Mouse (Mus musculus): ENCODE results near the gene Dvl2. TPM values are rescaled to one million over a fixed set of nuclear protein-coding genes. Genes with fewer than 3 reads are reported as not detected.

The Dvl2 gene
- polyA plus RNA-seq, 1 experiment: 0.48 TPM

GRCm38 (mm10) chr11:69991711-69992110, 8.7 kb upstream of the Dvl2 start:
- Histone ChIP-seq H3K9me3 (ENCODE audit: control insufficient read depth, low read length) (no peaks in the 10 kb centered on the region), H3K27me3 (ENCODE audit: control insufficient read depth) (no peaks in the 10 kb centered on the region), H3K4me3 (replicated peaks) (peak overlapping the region; percentile 86), H3K36me3 (ENCODE audit: control insufficient read depth) (peaks cover 64% of the 10 kb centered on the region), H3K4me1 (ENCODE audit: control insufficient read depth) (peaks cover 42% of the 10 kb centered on the region)
- TF ChIP-seq GATA1 (IDR thresholded peaks at IDR 0.05; ENCODE audit: low read length): no peak
- no peak for TF ChIP-seq TAL1 (IDR thresholded peaks at IDR 0.05; ENCODE audit: low read length)

- no peaks in the 10 kb centered on the region for H3K9me3 ChIP-seq (ENCODE audit: control insufficient read depth, low read length)
- H3K36me3 ChIP-seq (ENCODE audit: control insufficient read depth): peaks cover 58% of the 10 kb centered on the region
- TF ChIP-seq TAL1 (IDR thresholded peaks at IDR 0.05; ENCODE audit: low read length) (no peak), GATA1 (IDR thresholded peaks at IDR 0.05; ENCODE audit: low read length) (no peak)
- H3K4me1 ChIP-seq (ENCODE audit: control insufficient read depth): peaks cover 48% of the 10 kb centered on the region
- no peaks in the 10 kb centered on the region for H3K27me3 ChIP-seq (ENCODE audit: control insufficient read depth)
- H3K4me3 ChIP-seq (replicated peaks): peak overlapping the region; percentile 86
Observed at GRCm38 (mm10) chr11:69992396-69992795, 8.0 kb upstream of the Dvl2 start.

- H3K4me1 ChIP-seq (ENCODE audit: control insufficient read depth): peaks cover 54% of the 10 kb centered on the region
- H3K36me3 ChIP-seq (ENCODE audit: control insufficient read depth): peaks cover 57% of the 10 kb centered on the region
- peak overlapping the region; percentile 86 for H3K4me3 ChIP-seq (replicated peaks)
- H3K27me3 ChIP-seq (ENCODE audit: control insufficient read depth): no peaks in the 10 kb centered on the region
- no peaks in the 10 kb centered on the region for H3K9me3 ChIP-seq (ENCODE audit: control insufficient read depth, low read length)
- TF ChIP-seq GATA1 (IDR thresholded peaks at IDR 0.05; ENCODE audit: low read length) (no peak), TAL1 (IDR thresholded peaks at IDR 0.05; ENCODE audit: low read length) (no peak)
Observed at GRCm38 (mm10) chr11:69992932-69993331, 7.5 kb upstream of the Dvl2 start.

- Histone ChIP-seq H3K27me3 (ENCODE audit: control insufficient read depth) (no peaks in the 10 kb centered on the region), H3K4me3 (replicated peaks) (peak overlapping the region; percentile 85), H3K9me3 (ENCODE audit: control insufficient read depth, low read length) (no peaks in the 10 kb centered on the region), H3K4me1 (ENCODE audit: control insufficient read depth) (peaks cover 69% of the 10 kb centered on the region), H3K36me3 (ENCODE audit: control insufficient read depth) (peaks cover 57% of the 10 kb centered on the region)
- no peak for TF ChIP-seq TAL1 (IDR thresholded peaks at IDR 0.05; ENCODE audit: low read length)
- TF ChIP-seq GATA1 (IDR thresholded peaks at IDR 0.05; ENCODE audit: low read length): no peak
Observed at GRCm38 (mm10) chr11:69994401-69995090, 5.8 kb upstream of the Dvl2 start.

GRCm38 (mm10) chr11:69995391-69995960, 4.9 kb upstream of the Dvl2 start, which contains the start of gene Phf23:
Gene Phf23, plus strand, starts transcription at chr11:69995777.
- Histone ChIP-seq H3K4me1 (ENCODE audit: control insufficient read depth) (peaks cover 70% of the 10 kb centered on the region), H3K27me3 (ENCODE audit: control insufficient read depth) (no peaks in the 10 kb centered on the region)
- no peak for TF ChIP-seq GATA1 (IDR thresholded peaks at IDR 0.05; ENCODE audit: low read length)
- TF ChIP-seq TAL1 (IDR thresholded peaks at IDR 0.05; ENCODE audit: low read length): no peak

GRCm38 (mm10) chr11:69996161-69997061, 4.0 kb upstream of the Dvl2 start:
- Histone ChIP-seq H3K27me3 (ENCODE audit: control insufficient read depth) (no peaks in the 10 kb centered on the region), H3K4me1 (ENCODE audit: control insufficient read depth) (peaks cover 71% of the 10 kb centered on the region), H3K9me3 (ENCODE audit: control insufficient read depth, low read length) (no peaks in the 10 kb centered on the region), H3K4me3 (replicated peaks) (peak overlapping the region; percentile 85), H3K36me3 (ENCODE audit: control insufficient read depth) (peaks cover 59% of the 10 kb centered on the region)
- TF ChIP-seq GATA1 (IDR thresholded peaks at IDR 0.05; ENCODE audit: low read length) (no peak), TAL1 (IDR thresholded peaks at IDR 0.05; ENCODE audit: low read length) (no peak)

More at GRCm38 (mm10) chr11:69995391-69995960, 4.9 kb upstream of the Dvl2 start, which contains the start of gene Phf23:
- Histone ChIP-seq H3K36me3 (ENCODE audit: control insufficient read depth) (peaks cover 59% of the 10 kb centered on the region), H3K4me3 (replicated peaks) (peak within 1 kb of the TSS; percentile 85), H3K9me3 (ENCODE audit: control insufficient read depth, low read length) (no peaks in the 10 kb centered on the region)

- Histone ChIP-seq H3K9me3 (ENCODE audit: control insufficient read depth, low read length) (no peaks in the 10 kb centered on the region), H3K4me1 (ENCODE audit: control insufficient read depth) (peaks cover 75% of the 10 kb centered on the region), H3K36me3 (ENCODE audit: control insufficient read depth) (peaks cover 60% of the 10 kb centered on the region), H3K27me3 (ENCODE audit: control insufficient read depth) (no peaks in the 10 kb centered on the region), H3K4me3 (replicated peaks) (peak overlapping the region; percentile 85)
- TF ChIP-seq TAL1 (IDR thresholded peaks at IDR 0.05; ENCODE audit: low read length): no peak
- TF ChIP-seq GATA1 (IDR thresholded peaks at IDR 0.05; ENCODE audit: low read length): no peak
Observed at GRCm38 (mm10) chr11:69997070-69997509, 3.3 kb upstream of the Dvl2 start.

- TF ChIP-seq GATA1 (IDR thresholded peaks at IDR 0.05; ENCODE audit: low read length) (no peak), TAL1 (IDR thresholded peaks at IDR 0.05; ENCODE audit: low read length) (no peak)
- Histone ChIP-seq H3K4me3 (replicated peaks) (peak overlapping the region; percentile 85), H3K4me1 (ENCODE audit: control insufficient read depth) (peaks cover 74% of the 10 kb centered on the region), H3K9me3 (ENCODE audit: control insufficient read depth, low read length) (no peaks in the 10 kb centered on the region), H3K27me3 (ENCODE audit: control insufficient read depth) (no peaks in the 10 kb centered on the region), H3K36me3 (ENCODE audit: control insufficient read depth) (peaks cover 46% of the 10 kb centered on the region)
Observed at GRCm38 (mm10) chr11:69998567-69999491, 1.6 kb upstream of the Dvl2 start.
